Mouse (Mus musculus) kidney, adult 18-20 months (tissue): ENCODE results near the gene Olfr1057.
"Not testable (repeated sequence)": the region's sequence is repeated elsewhere in the genome, so short reads cannot be mapped to it uniquely, and the experiment has no call there.

Experiments used
- DNase-seq: peaks from one replicate; pipeline ENCODE4 v3.0.0; 2021

Gene Olfr1057

GRCm38 (mm10) chr2:86378293-86378692, at the start of gene Olfr1057:
Gene Olfr1057 (minus strand): TSS chr2:86378393.
- DNase-seq = no peak

DNA sequence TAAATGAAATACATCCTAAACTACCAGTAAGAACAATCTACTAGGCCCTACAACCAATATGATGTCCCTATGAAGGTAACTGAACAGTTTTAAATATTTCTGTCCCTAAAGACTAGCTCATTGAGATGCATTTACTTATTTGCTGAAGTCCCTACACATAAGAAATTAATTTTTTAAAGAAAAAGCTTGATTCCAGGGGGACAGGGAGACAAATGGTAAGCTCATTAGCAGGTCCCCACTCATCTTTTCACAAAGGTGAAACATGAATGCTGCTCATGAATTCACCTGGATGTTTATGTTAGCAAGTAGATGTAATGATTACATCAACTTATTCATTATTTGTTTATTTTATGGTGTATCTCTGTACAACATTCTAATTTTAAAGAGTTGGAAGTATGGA, 48.5 kb upstream of the Olfr1057 start, which contains the start of gene Olfr1062:
Gene Olfr1062 (minus strand): TSS at position 101 of the 400 bp plus-strand sequence.
- not testable (repeated sequence) for DNase-seq

- no peak for DNase-seq
These were observed 35.8 kb upstream of the Olfr1057 start, which contains the start of gene Olfr1061 for GRCm38 (mm10) chr2:86413950-86414349. Gene Olfr1061 (minus strand): TSS chr2:86414050.

- DNase-seq = no peak
These were observed 16.9 kb upstream of the Olfr1057 start for GRCm38 (mm10) chr2:86395114-86395513.

- DNase-seq = not testable (repeated sequence)
These were observed 10.3 kb upstream of the Olfr1057 start, which contains the start of gene Olfr1058 for GRCm38 (mm10) chr2:86388461-86388860. Gene Olfr1058 (minus strand): TSS chr2:86388561.

GRCm38 (mm10) chr2:86366342-86366741, 11.9 kb downstream of the Olfr1057 start:
- DNase-seq = not testable (repeated sequence)

DNA sequence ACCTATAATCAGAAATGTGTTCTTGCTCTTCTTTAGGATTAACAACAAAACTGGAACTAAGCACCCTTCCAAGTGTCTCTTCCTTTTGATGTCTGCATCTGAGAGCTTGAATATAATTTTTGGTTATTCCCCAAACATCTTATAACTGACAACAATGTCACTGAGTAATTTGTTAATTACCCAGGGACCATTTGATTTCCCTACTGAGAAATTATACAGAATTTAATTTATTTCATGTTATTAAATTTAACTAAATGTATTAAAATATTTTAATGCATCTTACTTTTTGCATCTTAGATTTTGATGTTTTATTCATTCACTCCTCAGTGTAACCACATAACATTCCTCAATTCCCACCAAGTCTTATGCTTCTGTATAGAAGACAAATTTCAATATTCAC, 15.8 kb downstream of the Olfr1057 start, which contains the start of gene Olfr1056:
Gene Olfr1056 (minus strand): TSS at position 101 of the 400 bp plus-strand sequence.
- DNase-seq = no peak

- not testable (repeated sequence) for DNase-seq
These were observed 26.4 kb downstream of the Olfr1057 start for GRCm38 (mm10) chr2:86351751-86352150.

GRCm38 (mm10) chr2:86350184-86350583, 28.0 kb downstream of the Olfr1057 start, which contains the start of gene Olfr1055:
Gene Olfr1055 (minus strand): TSS chr2:86350284.
- no peak for DNase-seq

DNA sequence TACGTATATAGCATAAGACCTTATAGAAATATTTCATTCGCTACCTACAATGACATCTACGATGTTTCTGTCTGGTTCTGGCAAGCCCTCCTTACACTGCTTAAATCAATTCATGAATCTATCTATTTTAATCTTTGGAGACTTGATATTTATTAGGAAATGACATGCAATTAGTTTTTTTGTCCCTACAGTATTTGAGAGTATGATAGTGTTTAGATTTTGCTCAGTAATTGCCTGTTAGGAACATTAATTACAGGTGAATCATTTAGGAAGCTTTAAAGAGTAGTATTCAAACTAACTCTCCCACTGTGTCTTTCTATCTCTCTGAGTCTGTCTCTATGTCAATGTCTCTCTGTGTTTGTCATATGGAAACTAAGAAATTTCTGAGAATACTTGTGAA, 42.9 kb downstream of the Olfr1057 start, which contains the start of gene Olfr1054:
Gene Olfr1054 (minus strand): TSS at position 101 of the 400 bp plus-strand sequence.
- DNase-seq = no peak
